Mouse (Mus musculus) heart, adult 2 months (tissue): ENCODE results near the gene Kcna7. TPM values are rescaled to one million over a fixed set of nuclear protein-coding genes. Genes with fewer than 3 reads are reported as not detected.

Experiments used
- DNase-seq, 2 experiments: peaks; one replicate each; pipeline ENCODE4 v3.0.0; 2021
- H3K27ac ChIP-seq: fragments of 200-600 bp; 2 replicates; pipeline ENCODE4 v1.8.1; 2022
- H3K27me3 ChIP-seq: fragments of 200-500 bp; 2 replicates; pipeline ENCODE4 v1.6.1; 2012; ENCODE audit warnings: mild to moderate bottlenecking, low read length, inconsistent platforms, mixed read lengths; ENCODE audit not compliant: control insufficient read depth, insufficient read depth
- H3K36me3 ChIP-seq: fragments of 200-500 bp; 2 replicates; pipeline ENCODE4 v1.6.1; 2012; ENCODE audit warnings: low read length, inconsistent platforms; ENCODE audit not compliant: control insufficient read depth, insufficient read depth
- H3K4me1 ChIP-seq: fragments of 200-500 bp; 2 replicates; pipeline ENCODE4 v1.6.1; 2011; ENCODE audit warnings: low read length; ENCODE audit not compliant: control insufficient read depth, insufficient read depth
- H3K4me3 ChIP-seq: fragments of 200-600 bp; 2 replicates; pipeline ENCODE4 v1.8.1; 2022
- H3K79me2 ChIP-seq: fragments of 200-500 bp; replicated peaks from 2 replicates; pipeline ENCODE4 v1.6.1; 2012; ENCODE audit warnings: mild to moderate bottlenecking, inconsistent platforms, low read length, moderate library complexity, mixed read lengths; ENCODE audit not compliant: control insufficient read depth, insufficient read depth
- H3K9ac ChIP-seq: fragments of 200-500 bp; 2 replicates; pipeline ENCODE4 v1.6.1; 2012; ENCODE audit warnings: low read depth, mild to moderate bottlenecking, control low read depth, inconsistent platforms, low read length, mixed read lengths
- CTCF ChIP-seq: fragments of 200-600 bp; IDR thresholded peaks from 2 replicates; pipeline ENCODE4 v1.8.1; 2022; ENCODE audit warnings: antibody characterized with exemption, mild to moderate bottlenecking, moderate library complexity
- EP300 ChIP-seq: fragments of 200-500 bp; IDR thresholded peaks from 2 replicates; pipeline ENCODE4 v1.6.1; 2011; ENCODE audit warnings: low read depth, low read length, control low read depth; ENCODE audit not compliant: insufficient read depth
- POLR2A ChIP-seq: fragments of 200-500 bp; IDR thresholded peaks from 2 replicates; pipeline ENCODE4 v1.6.1; 2011; ENCODE audit warnings: mild to moderate bottlenecking, low read depth, low read length, control low read depth; ENCODE audit not compliant: insufficient read depth
- WGBS: fragments of 180-500 bp; shearing (Covaris S2); methylation state at CpG from one replicate; pipeline ENCODE4 v1.1.7; 2018; 5-methylcytosine and 5-hydroxymethylcytosine counted together
- intact Hi-C: fragments of 180-260 bp; cut with DNase I; formaldehyde crosslinking; loops from one replicate; pipeline ENCODE4 v1.15.1; 2025
- polyA plus RNA-seq: library from polyadenylated mRNA; depleted of rRNA; stranded (reverse); fragments of >200 nt; gene quantifications from 2 replicates; pipeline ENCODE4 v1.2.3, GENCODE M21; 2012
- total RNA-seq, 2 experiments: library from RNA; stranded (reverse); gene quantifications; 2 replicates each; pipeline ENCODE4 v1.2.3; 2021

The Kcna7 gene
- total and polyA plus RNA-seq, 3 experiments = 5.9 to 6.7 (median 6.0) TPM

GRCm38 (mm10) chr7:45408351-45408750 lies 2.9 kb downstream of the Kcna7 start:
- Histone ChIP-seq H3K9ac (no peak overlapping the region), H3K4me1 (0 out of 2 replicates have a peak, but pooled peaks cover 3% of the 10 kb centered on the region), H3K36me3 (no peaks in the 10 kb centered on the region), H3K27ac (no peak overlapping the region), H3K27me3 (no peaks in the 10 kb centered on the region), H3K79me2 (no peaks in the 10 kb centered on the region), H3K4me3 (no peak overlapping the region)
- WGBS = 75% methylated on average over 7 of the region's 7 CpGs
- TF ChIP-seq POLR2A = no peak
- no peak for TF ChIP-seq CTCF
- no peak for TF ChIP-seq EP300
- intact Hi-C loops = no loop called here
- DNase-seq = no peak

GRCm38 (mm10) chr7:45408949-45409348 lies 3.5 kb downstream of the Kcna7 start:
- DNase-seq = no peak
- 90% methylated on average over 17 of the region's 17 CpGs for WGBS
- H3K27me3 ChIP-seq = peaks cover 2% of the 10 kb centered on the region

GRCm38 (mm10) chr7:45409497-45410163 lies 4.2 kb downstream of the Kcna7 start:
- Histone ChIP-seq H3K9ac (no peak overlapping the region), H3K4me3 (no peak overlapping the region), H3K36me3 (no peaks in the 10 kb centered on the region), H3K27me3 (peaks cover 5% of the 10 kb centered on the region), H3K27ac (no peak overlapping the region), H3K79me2 (no peaks in the 10 kb centered on the region), H3K4me1 (0 out of 2 replicates have a peak, but pooled peaks cover 3% of the 10 kb centered on the region)
- no peak for DNase-seq
- TF ChIP-seq CTCF (no peak), POLR2A (no peak), EP300 (no peak)
- WGBS = 83% methylated on average over 8 of the region's 8 CpGs
- intact Hi-C loops = no loop called here

More at GRCm38 (mm10) chr7:45408949-45409348, 3.5 kb downstream of the Kcna7 start:
- TF ChIP-seq EP300 = no peak
- no peak for TF ChIP-seq POLR2A
- no peak for TF ChIP-seq CTCF
- H3K36me3 ChIP-seq = no peaks in the 10 kb centered on the region
- no peak overlapping the region for H3K9ac ChIP-seq
- intact Hi-C loops = no loop called here
- H3K4me3 ChIP-seq = no peak overlapping the region
- 0 out of 2 replicates have a peak, but pooled peaks cover 3% of the 10 kb centered on the region for H3K4me1 ChIP-seq
- no peaks in the 10 kb centered on the region for H3K79me2 ChIP-seq
- H3K27ac ChIP-seq = no peak overlapping the region

GRCm38 (mm10) chr7:45412421-45412820 lies 7.0 kb downstream of the Kcna7 start:
- no peaks in the 10 kb centered on the region for H3K4me1 ChIP-seq
- no peaks in the 10 kb centered on the region for H3K36me3 ChIP-seq
- H3K9ac ChIP-seq = no peak overlapping the region
- peaks cover 6% of the 10 kb centered on the region for H3K27me3 ChIP-seq
- no peak for DNase-seq
- no peak for TF ChIP-seq CTCF
- WGBS = 35% methylated on average over 2 of the region's 2 CpGs
- intact Hi-C loops = no loop called here
- H3K79me2 ChIP-seq = no peaks in the 10 kb centered on the region
- H3K27ac ChIP-seq = no peak overlapping the region
- no peak overlapping the region for H3K4me3 ChIP-seq

GRCm38 (mm10) chr7:45413113-45413863 lies 7.8 kb downstream of the Kcna7 start, which contains the start of gene Ntf5:
Gene Ntf5, plus strand, starts transcription at chr7:45413695.
- H3K27me3 ChIP-seq = peaks cover 6% of the 10 kb centered on the region
- intact Hi-C loops = no loop called here
- DNase-seq = peak; percentile 33 to 51
- H3K79me2 ChIP-seq = no peaks in the 10 kb centered on the region
- H3K4me3 ChIP-seq = peak within 1 kb of the TSS; percentile 45
- no peak within 1 kb of the TSS for H3K27ac ChIP-seq
- 3% methylated on average over 37 of the region's 45 CpGs for WGBS
- TF ChIP-seq CTCF (no peak), POLR2A (no peak), EP300 (no peak)
- H3K36me3 ChIP-seq = no peaks in the 10 kb centered on the region
- peak within 1 kb of the TSS; percentile 36 for H3K9ac ChIP-seq
- no peaks in the 10 kb centered on the region for H3K4me1 ChIP-seq
